Mouse (Mus musculus) layer of hippocampus, adult 9-10 months (tissue): ENCODE results near the gene Nthl1.
A peak's percentile ranks its signal among the peaks of the same experiment; 100 is the strongest.
"Not testable (repeated sequence)": the region's sequence is repeated elsewhere in the genome, so short reads cannot be mapped to it uniquely, and the experiment has no call there.

Experiments
- DNase-seq: peaks from one replicate; pipeline ENCODE4 v3.0.0; 2022; ENCODE audit warnings: low spot score

Nthl1 gene

DNA sequence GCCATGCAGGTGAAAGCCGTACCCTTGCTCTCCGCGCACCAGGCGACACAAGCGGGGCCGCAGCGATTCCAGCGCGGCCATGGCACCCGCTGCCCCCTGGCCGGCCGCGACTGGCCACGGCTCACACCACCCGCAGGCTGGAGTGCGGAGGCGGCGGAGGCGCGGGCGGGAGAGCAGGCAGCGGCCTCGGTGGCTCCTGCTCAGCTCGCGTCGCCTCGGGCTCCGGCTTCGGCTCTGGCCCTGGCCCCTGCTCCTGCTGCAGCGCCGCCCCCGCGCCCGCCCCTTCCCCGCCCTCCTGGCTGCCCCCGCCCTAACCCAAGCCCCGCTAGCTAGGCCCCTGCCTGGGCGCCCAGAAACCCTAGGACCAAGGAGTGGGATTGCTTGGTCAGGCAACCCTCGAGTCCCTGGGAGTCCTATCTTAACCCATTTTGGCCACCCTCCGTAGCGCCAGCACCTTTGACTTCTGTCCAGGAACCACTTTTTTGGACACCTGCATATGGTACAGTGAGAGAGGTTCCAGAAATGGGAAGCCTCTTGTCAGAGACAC, 17.7 kb downstream of the Nthl1 start, which contains the start of gene Slc9a3r2:
TSS of gene Slc9a3r2 (minus strand) at position 258 of the 547 bp plus-strand sequence.
- DNase-seq, result no peak

DNA sequence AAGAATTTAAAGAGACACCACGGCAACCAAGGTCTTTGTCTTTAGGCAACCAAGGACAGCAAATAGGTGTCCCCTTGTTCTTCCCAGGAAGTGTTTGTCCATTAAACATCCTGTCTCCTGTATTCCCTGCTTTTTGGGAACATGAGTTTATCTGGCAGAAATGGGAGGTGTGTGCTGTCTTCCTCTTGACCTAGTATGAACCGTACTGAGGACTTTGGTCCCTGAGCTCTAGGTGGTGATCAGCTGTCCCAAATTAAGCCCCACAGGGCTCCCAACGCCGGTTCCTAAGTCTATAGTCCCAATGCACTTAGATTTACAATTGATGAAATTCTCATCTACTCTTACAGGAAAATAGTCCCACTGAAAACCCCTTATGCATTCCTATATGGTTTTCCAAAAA, 18.3 kb downstream of the Nthl1 start:
- no peak for DNase-seq

DNA sequence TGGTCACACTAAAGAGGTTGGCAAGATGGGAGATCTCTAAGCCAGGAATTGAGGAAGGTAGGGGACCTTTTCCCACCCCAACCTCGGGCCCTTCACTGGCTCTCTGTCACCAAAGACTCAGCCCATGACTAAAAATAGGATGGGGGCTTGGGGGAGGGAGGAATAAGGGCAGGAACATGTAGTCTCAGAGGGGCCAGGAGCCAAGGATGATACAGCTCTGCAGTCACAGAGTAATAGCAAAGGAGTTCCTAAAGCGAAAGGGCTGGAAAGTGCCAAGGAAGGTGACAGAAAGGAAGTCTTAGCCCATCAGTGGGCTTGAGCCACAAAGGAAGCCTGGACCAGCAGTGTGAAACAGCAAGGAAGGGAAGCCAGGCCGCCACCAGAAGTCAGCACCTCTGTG, 19.4 kb downstream of the Nthl1 start:
- DNase-seq, result no peak

DNA sequence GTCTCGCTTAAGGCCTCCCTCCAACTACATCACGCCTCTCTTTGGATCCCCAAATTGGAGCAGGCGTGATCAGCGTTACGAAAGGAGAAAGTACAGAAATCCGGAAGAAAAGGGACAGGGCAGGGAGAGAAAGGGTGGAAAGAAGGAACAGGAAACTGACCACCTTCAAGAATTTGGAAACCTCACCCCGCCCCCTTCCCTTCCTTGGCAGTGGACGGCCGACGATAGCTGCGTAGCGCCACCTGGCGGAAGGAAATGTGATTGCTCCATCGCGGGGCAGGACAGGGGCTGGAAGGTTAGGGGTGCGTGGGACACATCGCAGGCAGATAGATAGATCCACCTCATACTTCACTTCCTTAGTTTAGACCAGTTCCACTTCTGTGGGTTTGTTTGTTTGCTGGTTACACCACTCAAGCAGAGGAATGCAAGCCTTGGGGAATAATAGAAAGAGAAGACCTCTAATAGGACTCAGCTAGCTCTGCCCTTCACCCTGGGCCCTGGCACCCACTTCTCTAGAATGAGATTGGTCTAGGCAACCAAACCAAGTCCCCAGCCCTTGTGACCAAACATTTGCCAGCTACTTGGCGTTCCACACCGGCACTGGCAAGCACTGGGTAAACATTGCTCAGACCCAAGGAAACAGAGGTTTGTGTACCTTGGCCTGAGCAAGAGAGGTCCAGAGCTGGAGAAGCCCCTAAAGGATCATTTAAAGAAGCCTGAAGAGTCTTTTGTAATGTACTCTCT, 21.7 kb downstream of the Nthl1 start:
- DNase-seq, result no peak

DNA sequence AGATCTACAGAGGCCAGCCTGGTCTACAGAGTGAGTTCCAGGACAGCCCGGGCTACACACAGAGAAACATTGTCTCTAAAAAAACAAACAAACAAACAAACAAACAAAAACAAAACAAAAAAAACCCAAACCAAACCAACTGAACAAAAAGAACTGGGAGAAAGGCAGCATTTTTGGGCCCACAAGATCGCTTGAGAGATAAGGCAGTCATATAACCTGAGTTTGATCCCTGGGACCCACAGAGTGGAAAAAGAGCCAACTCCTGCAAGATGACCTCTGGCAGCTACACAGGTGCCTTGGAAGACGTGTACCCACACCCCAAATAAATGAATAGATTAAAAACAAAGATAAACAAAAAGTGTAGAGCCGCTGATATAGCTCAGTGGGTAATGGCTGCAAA, 22.5 kb downstream of the Nthl1 start:
- no peak for DNase-seq

DNA sequence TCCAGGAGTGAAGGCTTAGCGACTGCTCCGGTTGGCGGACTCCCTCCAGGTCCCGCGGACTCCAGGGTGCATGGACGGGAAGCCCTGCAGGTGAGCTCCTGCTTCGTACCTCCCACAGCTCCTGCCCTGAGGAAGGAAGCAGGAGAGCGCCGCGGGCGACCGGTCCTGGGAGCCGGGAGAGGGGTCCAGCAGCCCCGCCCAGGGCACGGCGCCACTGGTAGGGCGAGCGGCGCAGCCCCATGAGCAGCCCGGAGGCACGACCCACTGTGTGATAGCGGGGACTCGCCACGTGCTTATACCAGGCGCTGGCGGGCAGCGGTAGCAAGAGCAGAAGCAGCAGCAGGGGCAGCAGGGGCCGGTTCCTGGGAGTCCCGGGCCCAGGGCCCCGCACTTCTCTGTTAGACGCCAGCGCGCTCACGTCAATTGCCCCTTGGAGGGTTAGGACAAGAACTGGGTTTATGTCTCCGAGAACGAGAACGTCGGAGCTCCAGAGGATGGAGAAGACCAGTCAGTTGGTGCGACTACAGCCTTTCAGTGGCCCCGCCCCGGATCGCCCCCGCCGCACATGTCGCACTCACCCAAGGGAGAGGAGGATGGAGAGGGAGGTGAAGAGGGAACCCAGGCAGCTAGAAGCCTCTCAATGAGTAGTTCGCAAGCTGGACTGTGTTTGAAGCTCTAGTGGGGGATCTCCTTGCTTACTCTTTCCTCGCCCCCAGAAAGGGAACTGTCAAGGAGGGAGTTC, 25.7 kb downstream of the Nthl1 start, which contains the start of gene Npw:
TSS of gene Npw (minus strand) at position 441 of the 742 bp plus-strand sequence.
- no peak for DNase-seq

DNA sequence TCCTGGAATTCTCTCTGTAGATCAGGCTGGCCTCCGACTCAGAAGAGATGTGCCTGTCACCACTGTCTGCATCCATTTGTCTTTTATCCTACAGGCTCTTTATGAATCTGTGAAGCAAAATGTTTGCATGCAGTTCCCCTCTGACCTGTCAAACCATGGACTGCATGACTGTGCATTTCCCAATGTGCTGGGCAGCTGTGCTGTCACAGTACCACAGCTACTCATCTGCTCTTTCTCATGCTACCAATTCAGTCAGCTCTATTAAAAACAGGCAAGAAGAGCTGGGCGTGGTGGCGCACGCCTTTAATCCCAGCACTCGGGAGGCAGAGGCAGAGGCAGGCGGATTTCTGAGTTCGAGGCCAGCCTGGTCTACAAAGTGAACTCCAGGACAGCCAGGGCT, 34.5 kb downstream of the Nthl1 start:
- not testable (repeated sequence) for DNase-seq

DNA sequence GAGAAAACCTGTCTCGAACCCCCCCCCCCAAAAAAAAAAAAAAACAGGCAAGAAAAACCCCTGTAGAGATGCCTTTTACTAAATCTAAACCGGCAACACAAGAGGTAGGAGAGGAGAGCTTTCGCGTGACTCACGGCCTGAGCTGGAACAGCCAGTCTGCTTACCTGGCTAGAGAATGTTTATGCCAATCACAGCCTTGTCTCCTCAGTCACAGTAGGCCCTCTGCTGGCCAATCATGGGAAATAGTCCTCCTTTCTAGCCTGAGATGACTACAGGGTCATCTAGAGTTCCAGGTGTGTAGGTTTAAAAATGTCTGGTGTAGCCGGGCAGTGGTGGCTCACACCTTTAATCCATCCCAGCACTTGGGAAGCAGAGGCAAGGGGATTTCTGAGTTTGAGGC, 34.9 kb downstream of the Nthl1 start:
- no peak for DNase-seq

DNA sequence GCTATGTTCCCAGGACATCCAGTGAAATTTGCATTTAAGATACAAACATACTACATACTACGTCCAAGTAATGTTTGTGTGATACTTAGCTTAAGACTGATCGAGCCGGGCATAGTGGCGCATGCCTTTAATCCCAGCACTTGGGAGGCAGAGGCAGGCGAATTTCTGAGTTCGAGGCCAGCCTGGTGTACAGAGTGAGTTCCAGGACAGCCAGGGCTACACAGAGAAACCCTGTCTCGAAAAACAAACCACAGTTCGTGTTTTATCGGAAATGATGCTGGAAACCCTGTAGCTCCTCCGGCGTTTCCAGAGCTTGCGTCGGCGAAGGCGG, 36.7 kb downstream of the Nthl1 start:
- not testable (repeated sequence) for DNase-seq

DNA sequence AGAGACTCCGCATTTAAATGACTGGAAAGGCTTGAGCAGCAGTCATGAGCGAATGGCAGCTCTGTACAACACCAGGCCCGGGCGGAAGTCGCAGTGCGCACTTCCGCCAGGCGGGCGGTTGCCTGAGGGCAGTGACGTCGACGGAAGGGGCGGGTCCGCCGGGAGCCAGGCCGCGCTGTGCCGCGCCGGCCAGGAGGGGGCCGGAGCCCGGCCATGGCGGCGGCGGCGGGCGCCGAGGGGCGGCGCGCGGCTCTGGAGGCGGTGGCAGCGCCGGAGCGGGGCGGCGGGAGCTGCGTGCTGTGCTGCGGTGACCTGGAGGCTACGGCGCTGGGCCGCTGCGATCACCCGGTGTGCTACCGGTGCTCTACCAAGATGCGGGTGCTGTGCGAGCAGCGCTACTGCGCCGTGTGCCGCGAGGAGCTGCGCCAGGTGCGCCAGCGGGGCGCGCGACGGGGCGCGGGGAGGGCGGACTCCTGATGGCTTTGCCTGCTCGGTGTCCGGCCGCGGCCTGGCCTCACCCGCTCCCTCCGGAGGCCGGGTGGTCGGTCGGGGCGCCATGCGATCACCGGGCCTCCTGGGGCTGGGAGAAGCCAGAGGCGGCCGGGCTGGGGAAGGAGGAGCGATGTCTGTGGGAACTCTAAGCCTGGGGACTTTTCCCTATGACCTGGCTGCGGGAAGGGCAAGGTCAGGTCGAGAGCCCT, 37.2 kb downstream of the Nthl1 start, which contains the start of gene Zfp598:
TSS of gene Zfp598 (plus strand) at position 143 of the 701 bp plus-strand sequence.
- peak; percentile 78 for DNase-seq

DNA sequence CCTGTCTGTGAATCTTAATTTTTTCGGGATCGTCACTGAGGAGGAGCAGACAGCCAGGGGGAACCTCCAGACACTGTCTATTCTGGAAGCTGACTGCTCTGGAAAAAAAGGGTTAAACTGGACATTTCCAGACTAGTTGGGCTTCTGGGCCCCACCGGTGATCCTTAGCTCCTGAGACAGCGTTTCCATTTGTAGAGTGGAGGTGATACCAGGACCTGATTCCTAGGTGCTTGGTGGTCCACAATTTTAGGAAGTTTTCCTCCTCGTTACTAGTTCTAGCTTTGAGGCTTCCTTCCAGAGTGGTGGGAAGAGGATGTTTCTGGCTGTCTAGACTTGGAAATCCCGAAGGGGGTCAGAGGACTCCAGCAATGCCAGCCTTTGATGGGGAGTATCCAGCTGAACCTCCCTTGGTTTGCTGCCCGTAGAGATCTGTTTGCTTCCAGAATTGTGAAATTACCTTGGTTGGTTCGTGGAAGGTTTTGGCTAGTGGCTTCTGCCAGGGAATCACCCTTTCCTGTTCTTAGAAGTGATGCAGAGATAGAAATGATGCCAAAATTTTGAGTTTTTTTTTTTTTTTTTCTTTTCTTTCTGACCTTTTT, 37.9 kb downstream of the Nthl1 start:
- no peak for DNase-seq

DNA sequence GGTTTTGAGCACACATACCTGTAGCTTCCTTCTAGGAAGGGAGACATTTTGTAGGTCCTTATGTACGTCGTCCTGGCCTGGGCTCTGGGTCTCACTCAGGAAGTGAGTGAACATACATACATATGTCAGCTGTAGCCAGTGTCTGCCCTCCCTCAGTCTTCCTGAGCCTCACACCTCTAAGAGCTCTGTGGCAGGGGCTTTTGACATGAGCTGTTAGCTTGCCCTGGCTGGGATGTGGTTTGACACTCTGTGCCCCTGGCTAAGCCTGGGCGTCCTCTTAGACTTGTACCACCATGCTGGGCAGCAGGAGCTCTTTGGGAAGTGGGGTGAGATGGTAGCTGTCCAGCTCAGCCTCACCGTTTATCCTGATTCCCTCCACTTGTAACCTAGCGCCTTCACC, 38.9 kb downstream of the Nthl1 start:
- DNase-seq, result no peak

DNA sequence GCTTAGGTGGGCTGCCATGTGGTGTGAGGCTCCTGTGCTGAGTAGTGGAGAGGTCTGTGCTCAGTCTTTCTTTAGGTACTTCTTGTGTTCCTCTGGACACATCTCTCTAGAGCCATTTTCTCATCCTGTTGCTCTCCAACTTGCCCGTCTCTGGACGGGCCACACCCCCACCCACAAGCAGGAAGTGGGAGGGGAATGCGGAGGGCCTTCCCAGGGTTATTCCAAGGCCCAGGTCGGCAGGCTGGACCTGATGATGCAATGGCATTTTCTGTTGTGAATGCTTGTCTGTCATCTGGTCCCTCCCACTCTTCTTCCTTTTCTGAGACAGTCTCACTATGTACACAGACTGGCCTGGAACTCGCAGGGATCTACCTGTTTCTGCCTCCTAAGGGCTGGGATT, 39.7 kb downstream of the Nthl1 start:
- DNase-seq, result no peak

DNA sequence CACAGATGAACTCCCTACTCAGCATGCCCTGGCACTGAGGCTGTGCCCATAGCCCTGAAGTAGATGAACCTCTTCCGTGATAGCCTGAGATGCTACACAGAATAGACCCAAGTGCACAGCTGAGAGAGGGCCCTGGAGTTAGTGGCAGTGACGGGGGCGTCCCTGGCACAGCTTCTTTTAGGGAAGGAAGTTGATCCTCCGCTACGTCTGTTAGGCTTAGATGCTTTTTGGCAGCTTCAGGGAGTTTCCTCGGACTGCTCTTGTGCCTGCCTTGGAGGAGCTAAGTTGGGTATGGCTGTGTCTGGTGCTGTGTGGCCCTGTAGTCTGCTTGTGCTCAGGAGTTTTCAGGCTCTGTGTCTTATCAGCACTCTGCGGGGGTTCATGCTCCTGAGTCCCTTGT, 41.8 kb downstream of the Nthl1 start:
- DNase-seq, result no peak

DNA sequence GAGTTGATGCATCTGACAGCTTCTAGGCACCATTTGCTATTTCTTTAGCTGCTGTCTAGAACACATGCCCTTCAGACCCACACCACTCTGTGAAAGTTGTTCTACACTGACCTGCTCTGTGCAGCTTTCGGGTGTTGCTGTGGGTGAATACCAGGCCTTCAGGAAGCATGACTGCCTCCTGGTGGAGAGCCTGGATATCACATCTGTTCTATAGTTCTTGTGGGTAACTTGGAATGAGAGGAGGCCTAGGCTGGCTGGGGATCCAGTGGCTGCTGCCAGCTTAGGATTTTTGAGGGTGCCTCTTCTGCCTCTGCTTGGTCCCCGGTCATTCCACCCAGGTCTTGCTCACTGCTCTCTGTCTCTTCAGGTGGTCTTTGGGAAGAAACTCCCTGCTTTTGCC, 43.7 kb downstream of the Nthl1 start:
- no peak for DNase-seq

DNA sequence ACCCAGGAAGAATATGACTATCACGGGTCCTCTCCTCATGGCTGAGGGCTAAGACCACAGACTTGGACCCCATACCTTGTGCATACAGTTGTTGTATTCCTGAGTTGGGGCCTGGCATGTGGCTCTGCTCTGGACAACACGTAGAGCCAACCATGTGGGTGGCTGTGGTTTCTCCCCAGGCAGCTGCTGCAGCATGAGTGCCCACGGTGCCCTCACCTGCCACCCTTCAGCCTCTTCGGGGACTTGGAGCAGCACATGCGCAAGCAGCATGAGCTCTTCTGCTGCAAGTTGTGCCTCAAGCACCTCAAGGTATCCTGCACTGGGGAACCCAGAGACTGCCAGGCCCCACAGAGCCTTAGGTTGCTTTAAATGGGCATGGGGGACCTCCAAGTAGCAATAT, 44.4 kb downstream of the Nthl1 start:
- no peak for DNase-seq

DNA sequence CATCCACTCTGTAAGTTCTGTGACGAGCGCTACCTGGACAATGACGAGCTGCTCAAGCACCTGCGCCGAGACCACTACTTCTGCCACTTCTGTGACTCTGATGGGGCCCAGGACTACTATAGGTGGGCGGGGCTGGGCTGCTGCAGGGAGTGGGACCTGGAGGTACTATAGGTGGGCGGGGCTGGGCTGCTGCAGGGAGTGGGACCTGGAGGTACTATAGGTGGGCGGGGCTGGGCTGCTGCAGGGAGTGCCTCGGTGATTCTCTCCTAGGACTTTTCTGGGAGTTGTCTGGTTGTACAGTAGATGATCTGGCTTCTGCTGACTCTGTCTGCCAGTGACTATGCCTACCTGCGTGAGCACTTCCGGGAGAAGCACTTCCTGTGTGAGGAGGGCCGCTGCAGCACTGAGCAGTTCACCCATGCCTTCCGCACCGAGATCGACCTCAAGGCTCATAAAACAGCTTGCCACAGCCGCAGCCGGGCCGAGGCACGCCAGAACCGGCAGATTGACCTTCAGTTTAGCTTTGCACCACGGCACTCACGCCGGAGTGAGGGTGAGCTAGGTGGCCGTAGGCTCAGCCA, 45.1 kb downstream of the Nthl1 start:
- no peak for DNase-seq

DNA sequence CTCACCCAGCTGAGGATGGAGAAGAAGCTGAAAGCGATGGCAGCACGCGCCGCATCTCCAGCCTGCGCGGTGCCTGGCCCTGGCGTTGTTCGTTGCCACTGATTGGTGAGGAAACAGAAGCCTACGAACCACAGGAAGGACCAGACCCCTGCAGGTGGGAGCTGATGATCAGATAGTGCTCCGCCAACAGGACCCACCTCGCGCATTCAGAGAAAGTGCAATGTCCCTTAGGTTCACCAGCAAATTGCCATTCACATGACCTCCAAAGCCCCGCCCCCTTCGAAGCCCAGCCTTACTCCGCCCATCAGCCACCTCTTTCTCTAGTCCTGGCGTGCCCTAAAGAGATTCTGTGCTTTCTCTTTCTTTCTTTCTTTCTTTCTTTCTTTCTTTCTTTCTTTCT, 54.0 kb downstream of the Nthl1 start:
- DNase-seq, result no peak

DNA sequence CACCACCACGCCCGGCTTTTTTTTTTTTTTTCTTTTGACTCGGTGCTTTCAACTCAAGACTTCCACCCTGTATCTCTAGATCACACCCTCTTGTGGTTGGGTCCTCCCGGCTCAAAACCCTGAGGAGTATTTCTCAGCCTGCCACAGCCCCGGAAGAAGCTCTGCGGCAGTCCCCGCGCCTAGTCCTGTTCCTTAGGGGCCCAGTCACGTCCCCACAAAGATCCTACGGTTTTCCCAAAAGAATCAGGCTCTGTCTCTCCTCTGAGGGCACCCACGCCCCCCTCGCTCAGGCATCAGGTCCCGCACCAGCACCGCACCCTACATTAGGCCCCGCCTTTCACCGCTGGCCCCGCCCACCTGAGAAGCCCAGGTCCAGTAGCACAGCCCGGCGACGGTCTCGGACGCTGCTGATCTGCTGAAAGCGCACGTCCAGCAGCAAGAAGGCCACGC, 54.7 kb downstream of the Nthl1 start:
- DNase-seq, result no peak

DNA sequence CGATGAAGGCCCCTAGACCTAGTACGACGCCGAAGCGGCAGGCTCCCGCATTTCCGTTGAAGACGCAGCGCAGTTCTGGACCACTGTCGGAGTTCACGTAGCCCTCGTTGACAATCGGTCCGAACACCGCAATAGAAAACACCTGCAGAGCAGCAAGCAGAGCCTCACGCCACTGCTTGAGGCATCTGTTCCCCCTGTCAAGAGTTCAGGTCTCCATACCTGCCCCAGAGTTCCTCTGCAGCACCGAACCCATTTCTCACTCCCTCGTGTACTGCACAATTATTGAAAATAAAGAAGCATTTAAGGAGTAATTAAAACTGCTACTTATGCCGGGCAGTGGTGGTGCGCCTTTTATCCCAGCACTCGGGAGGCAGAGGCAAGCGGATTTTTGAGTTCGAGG, 55.1 kb downstream of the Nthl1 start:
- no peak for DNase-seq
